Mouse (Mus musculus): Measurements from ENCODE around the gene Rsph14. TPM values are rescaled to one million over a fixed set of nuclear protein-coding genes. Genes with fewer than 3 reads are reported as not detected.

The Rsph14 gene
- polyA plus RNA-seq (2014; fragmentation: Illumina TruSeq; extraction: RNeasy Lipid Tissue Mini Kit (QIAGEN cat#74804); ENCODE audit: low replicate concordance), result not detected

GRCm38 (mm10) chr10:75032395-75032794 lies at the start of gene Rsph14:
Gene Rsph14, minus strand, starts transcription at chr10:75032586.

GRCm38 (mm10) chr10:75060217-75060842 lies 27.9 kb upstream of the Rsph14 start, which contains the start of gene Bcr:
Gene Bcr, plus strand, starts transcription at chr10:75060592.

GRCm38 (mm10) chr10:75036883-75037379 lies 4.5 kb upstream of the Rsph14 start, which contains the start of gene Rab36:
Gene Rab36, plus strand, starts transcription at chr10:75037058.

GRCm38 (mm10) chr10:74966850-74967451 lies 65.4 kb downstream of the Rsph14 start, which contains the start of gene Gnaz:
Gene Gnaz, plus strand, starts transcription at chr10:74967177.

Other genes starting within 250 kb of the Rsph14 start
- gene Gnaz, start 65.4 kb downstream of the Rsph14 start, polyA plus RNA-seq (2014; fragmentation: Illumina TruSeq; extraction: RNeasy Lipid Tissue Mini Kit (QIAGEN cat#74804); ENCODE audit: low replicate concordance), result 0.48 TPM
- 0.26 TPM for gene Rab36, start 4.5 kb upstream of the Rsph14 start, polyA plus RNA-seq (2014; fragmentation: Illumina TruSeq; extraction: RNeasy Lipid Tissue Mini Kit (QIAGEN cat#74804); ENCODE audit: low replicate concordance)
- gene Bcr, start 28.0 kb upstream of the Rsph14 start, polyA plus RNA-seq (2014; fragmentation: Illumina TruSeq; extraction: RNeasy Lipid Tissue Mini Kit (QIAGEN cat#74804); ENCODE audit: low replicate concordance), result 23.2 TPM
- gene Specc1l, start 179.5 kb upstream of the Rsph14 start, polyA plus RNA-seq (2014; fragmentation: Illumina TruSeq; extraction: RNeasy Lipid Tissue Mini Kit (QIAGEN cat#74804); ENCODE audit: low replicate concordance), result 20.9 TPM